Mouse (Mus musculus) heart, adult 2 months (tissue): Measurements from ENCODE around the gene Nes. TPM values are rescaled to one million over a fixed set of nuclear protein-coding genes. Genes with fewer than 3 reads are reported as not detected.
A peak's percentile ranks its signal among the peaks of the same experiment; 100 is the strongest.

Experiments used
- DNase-seq, 2 experiments: peaks; one replicate each; pipeline ENCODE4 v3.0.0; 2021
- H3K27ac ChIP-seq: fragments of 200-600 bp; 2 replicates; pipeline ENCODE4 v1.8.1; 2022
- H3K27me3 ChIP-seq: fragments of 200-500 bp; 2 replicates; pipeline ENCODE4 v1.6.1; 2012; ENCODE audit warnings: mild to moderate bottlenecking, low read length, inconsistent platforms, mixed read lengths; ENCODE audit not compliant: control insufficient read depth, insufficient read depth
- H3K36me3 ChIP-seq: fragments of 200-500 bp; 2 replicates; pipeline ENCODE4 v1.6.1; 2012; ENCODE audit warnings: low read length, inconsistent platforms; ENCODE audit not compliant: control insufficient read depth, insufficient read depth
- H3K4me1 ChIP-seq: fragments of 200-500 bp; 2 replicates; pipeline ENCODE4 v1.6.1; 2011; ENCODE audit warnings: low read length; ENCODE audit not compliant: control insufficient read depth, insufficient read depth
- H3K4me3 ChIP-seq: fragments of 200-600 bp; 2 replicates; pipeline ENCODE4 v1.8.1; 2022
- H3K79me2 ChIP-seq: fragments of 200-500 bp; replicated peaks from 2 replicates; pipeline ENCODE4 v1.6.1; 2012; ENCODE audit warnings: mild to moderate bottlenecking, inconsistent platforms, low read length, moderate library complexity, mixed read lengths; ENCODE audit not compliant: control insufficient read depth, insufficient read depth
- H3K9ac ChIP-seq: fragments of 200-500 bp; 2 replicates; pipeline ENCODE4 v1.6.1; 2012; ENCODE audit warnings: low read depth, mild to moderate bottlenecking, control low read depth, inconsistent platforms, low read length, mixed read lengths
- CTCF ChIP-seq: fragments of 200-600 bp; IDR thresholded peaks from 2 replicates; pipeline ENCODE4 v1.8.1; 2022; ENCODE audit warnings: antibody characterized with exemption, mild to moderate bottlenecking, moderate library complexity
- EP300 ChIP-seq: fragments of 200-500 bp; IDR thresholded peaks from 2 replicates; pipeline ENCODE4 v1.6.1; 2011; ENCODE audit warnings: low read depth, low read length, control low read depth; ENCODE audit not compliant: insufficient read depth
- POLR2A ChIP-seq: fragments of 200-500 bp; IDR thresholded peaks from 2 replicates; pipeline ENCODE4 v1.6.1; 2011; ENCODE audit warnings: mild to moderate bottlenecking, low read depth, low read length, control low read depth; ENCODE audit not compliant: insufficient read depth
- WGBS: fragments of 180-500 bp; shearing (Covaris S2); methylation state at CpG from one replicate; pipeline ENCODE4 v1.1.7; 2018; 5-methylcytosine and 5-hydroxymethylcytosine counted together
- intact Hi-C: fragments of 180-260 bp; cut with DNase I; formaldehyde crosslinking; loops from one replicate; pipeline ENCODE4 v1.15.1; 2025
- polyA plus RNA-seq: library from polyadenylated mRNA; depleted of rRNA; stranded (reverse); fragments of >200 nt; gene quantifications from 2 replicates; pipeline ENCODE4 v1.2.3, GENCODE M21; 2012
- total RNA-seq, 2 experiments: library from RNA; stranded (reverse); gene quantifications; 2 replicates each; pipeline ENCODE4 v1.2.3; 2021

Gene Nes
- total and polyA plus RNA-seq, 3 experiments = 6.2 to 22.8 (median 14.7) TPM

DNA sequence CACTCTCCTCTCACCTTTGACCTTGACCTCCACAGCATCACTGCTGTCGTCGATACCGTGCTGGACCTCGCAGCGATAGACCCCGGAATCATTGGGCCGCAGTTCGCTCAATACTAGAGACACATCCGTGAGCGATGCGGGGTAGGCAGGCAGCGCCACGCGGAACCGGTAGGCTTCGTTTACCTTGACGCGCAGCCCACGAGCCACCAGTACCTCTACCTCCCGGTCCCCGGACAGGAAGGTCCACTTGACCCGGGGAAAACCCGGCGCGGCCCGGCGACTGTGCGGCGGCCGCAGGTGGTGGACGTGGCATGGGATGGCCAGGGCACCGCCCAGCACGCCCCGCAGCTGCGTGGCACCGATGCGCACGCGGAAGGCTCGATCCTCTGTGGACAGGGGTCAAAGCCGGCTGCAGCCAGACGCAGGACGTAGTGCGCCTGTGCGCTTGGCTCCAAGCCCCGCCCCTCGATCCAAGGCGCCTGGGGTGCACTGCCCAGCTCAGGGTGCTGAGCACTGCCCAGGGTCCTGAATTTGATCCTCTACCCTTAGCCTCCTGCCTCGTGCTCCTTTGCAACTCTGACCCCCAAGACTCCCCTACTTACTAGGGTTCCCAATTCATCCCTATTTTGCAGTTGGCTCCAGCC, 26.2 kb downstream of the Nes start:
- Histone ChIP-seq H3K4me1 (0 out of 2 replicates have a peak, but pooled peaks cover 1% of the 10 kb centered on the region), H3K79me2 (no peaks in the 10 kb centered on the region), H3K4me3 (peak overlapping the region; percentile 38), H3K9ac (peak overlapping the region; percentile 23; the same call in 1 of the 2 replicates), H3K36me3 (no peaks in the 10 kb centered on the region), H3K27me3 (peaks cover 34% of the 10 kb centered on the region), H3K27ac (no peak overlapping the region)
- no peak for TF ChIP-seq CTCF
- no peak for TF ChIP-seq EP300
- TF ChIP-seq POLR2A = no peak
- peak in 1 of 2 experiments; percentile 51 for DNase-seq
- intact Hi-C loops = no loop called here
- WGBS = under 1% methylated on average over 45 of the region's 49 CpGs

DNA sequence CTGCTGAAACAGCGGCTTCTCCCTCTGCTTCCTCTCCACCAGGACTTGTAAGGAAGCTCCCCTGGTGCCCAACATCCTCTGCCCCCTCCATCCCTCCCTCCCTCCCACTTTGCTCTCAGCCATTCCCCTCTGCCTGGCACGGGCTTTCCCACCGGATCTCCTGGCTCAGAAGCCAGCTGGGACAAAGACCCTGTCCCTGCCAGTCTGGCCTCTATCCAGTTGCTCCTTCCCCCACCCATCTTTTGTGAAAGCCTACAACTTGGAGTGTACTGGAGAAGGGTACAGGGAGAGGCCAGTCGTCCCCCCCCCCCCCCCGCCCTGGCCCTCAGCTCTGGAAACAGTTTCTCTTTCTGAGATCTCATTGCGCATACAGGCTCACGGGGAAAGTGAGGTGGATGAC, 27.9 kb downstream of the Nes start:
- Histone ChIP-seq H3K4me1 (0 out of 2 replicates have a peak, but pooled peaks cover 1% of the 10 kb centered on the region), H3K4me3 (no peak overlapping the region), H3K36me3 (no peaks in the 10 kb centered on the region), H3K9ac (no peak overlapping the region), H3K79me2 (no peaks in the 10 kb centered on the region), H3K27me3 (peaks cover 35% of the 10 kb centered on the region), H3K27ac (no peak overlapping the region)
- no peak for DNase-seq
- 6% methylated on average over 7 of the region's 7 CpGs for WGBS
- TF ChIP-seq CTCF = no peak
- no peak for TF ChIP-seq EP300
- no peak for TF ChIP-seq POLR2A
- intact Hi-C loops = no loop called here

DNA sequence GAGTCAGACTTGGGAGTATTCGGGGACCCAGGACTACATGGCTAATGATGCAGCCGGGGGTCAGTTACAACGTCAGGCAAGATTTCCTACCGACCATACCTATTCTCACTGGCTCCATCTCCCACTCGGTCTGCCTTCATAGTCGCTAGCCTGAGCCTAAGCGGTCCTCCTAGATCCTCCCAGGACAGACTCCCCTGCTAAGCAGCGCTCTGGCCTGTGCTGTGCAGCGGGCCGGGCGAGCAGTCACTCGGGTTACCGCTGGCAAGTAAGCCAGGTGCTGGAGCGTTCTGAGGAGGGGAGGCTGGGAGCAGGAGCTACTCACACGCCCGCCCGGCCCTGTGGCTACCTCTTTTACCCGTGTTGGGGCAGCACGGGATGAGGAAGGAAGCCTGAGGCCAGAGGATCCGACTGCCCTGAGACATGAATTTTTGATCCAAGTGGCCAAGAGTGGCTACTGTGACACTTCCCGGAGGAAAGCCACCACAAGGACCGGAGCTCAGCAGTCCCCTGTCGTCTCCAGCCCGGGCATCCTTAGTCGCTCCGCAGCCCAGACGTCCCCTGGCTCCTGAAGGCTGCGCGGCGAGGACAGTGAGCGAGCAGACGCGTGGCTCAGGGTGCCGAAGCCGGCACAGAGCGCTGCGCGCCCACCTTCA, 28.5 kb downstream of the Nes start:
- Histone ChIP-seq H3K79me2 (no peaks in the 10 kb centered on the region), H3K4me1 (0 out of 2 replicates have a peak, but pooled peaks cover 1% of the 10 kb centered on the region), H3K36me3 (no peaks in the 10 kb centered on the region), H3K4me3 (no peak overlapping the region), H3K9ac (no peak overlapping the region), H3K27me3 (peaks cover 35% of the 10 kb centered on the region), H3K27ac (no peak overlapping the region)
- intact Hi-C loops = no loop called here
- no peak for DNase-seq
- no peak for TF ChIP-seq EP300
- TF ChIP-seq POLR2A = no peak
- TF ChIP-seq CTCF = no peak
- 2% methylated on average over 38 of the region's 38 CpGs for WGBS

- no peaks in the 10 kb centered on the region for H3K79me2 ChIP-seq
- no peak within 1 kb of the TSS for H3K4me3 ChIP-seq
- H3K36me3 ChIP-seq = no peaks in the 10 kb centered on the region
- peaks cover 35% of the 10 kb centered on the region for H3K27me3 ChIP-seq
- H3K9ac ChIP-seq = no peak within 1 kb of the TSS
- DNase-seq = no peak
- 0 out of 2 replicates have a peak, but pooled peaks cover 1% of the 10 kb centered on the region for H3K4me1 ChIP-seq
- intact Hi-C loops = no loop called here
- TF ChIP-seq CTCF (no peak), EP300 (no peak), POLR2A (no peak)
- 1% methylated on average over 30 of the region's 39 CpGs for WGBS
- no peak within 1 kb of the TSS for H3K27ac ChIP-seq
These were observed 29.3 kb downstream of the Nes start, which contains the start of gene Bcan for GRCm38 (mm10) chr3:88000181-88000580. Gene Bcan (minus strand): TSS chr3:88000230.

- TF ChIP-seq POLR2A (no peak), EP300 (no peak)
- peaks cover 31% of the 10 kb centered on the region for H3K27me3 ChIP-seq
- no peak overlapping the region for H3K4me3 ChIP-seq
These were observed 30.1 kb downstream of the Nes start for GRCm38 (mm10) chr3:88000816-88001595.

More at GRCm38 (mm10) chr3:88000816-88001595, 30.1 kb downstream of the Nes start:
- no peaks in the 10 kb centered on the region for H3K36me3 ChIP-seq
- no peaks in the 10 kb centered on the region for H3K79me2 ChIP-seq
- intact Hi-C loops = no loop called here
- 0 out of 2 replicates have a peak, but pooled peaks cover 1% of the 10 kb centered on the region for H3K4me1 ChIP-seq
- H3K9ac ChIP-seq = no peak overlapping the region
- WGBS = 21% methylated on average over 11 of the region's 11 CpGs
- DNase-seq = no peak
- no peak overlapping the region for H3K27ac ChIP-seq
